Mouse (Mus musculus): ENCODE results near the gene Sh2d3c. TPM values are rescaled to one million over a fixed set of nuclear protein-coding genes. Genes with fewer than 3 reads are reported as not detected.

The Sh2d3c gene
- polyA plus RNA-seq, 1 experiment, result 2.3 TPM

DNA sequence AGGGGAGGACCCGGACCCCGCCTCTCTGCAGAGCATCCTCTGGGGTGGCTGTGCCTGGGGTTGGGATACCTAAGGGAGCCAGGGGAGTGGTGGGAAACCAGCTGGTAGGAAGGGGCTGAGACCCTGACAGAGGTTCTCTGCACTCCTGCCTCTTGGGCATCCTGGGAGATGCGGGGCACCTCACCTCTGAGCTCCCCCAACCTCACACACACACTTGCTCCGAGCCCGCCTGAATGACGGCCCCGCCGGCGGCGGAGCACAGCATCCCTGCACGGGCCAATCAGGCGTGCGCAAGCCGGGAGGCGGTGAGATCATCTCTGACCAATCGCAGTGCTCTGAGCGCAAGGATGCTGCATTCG, 21.3 kb downstream of the Sh2d3c start:
- H3K36me3 ChIP-seq (ENCODE audit: control insufficient read depth, insufficient read depth, low read length), result no peaks in the 10 kb centered on the region
- H3K4me1 ChIP-seq (ENCODE audit: control insufficient read depth, insufficient read depth, low read length), result peaks cover 16% of the 10 kb centered on the region
- H3K27ac ChIP-seq (ENCODE audit: control insufficient read depth, insufficient read depth, low read depth, low read length), result no peak overlapping the region
- TF ChIP-seq CTCF (IDR thresholded peaks at IDR 0.05; ENCODE audit: control insufficient read depth, insufficient read depth, insufficient replicate concordance, low read depth, low read length), result no peak
- no peak for TF ChIP-seq POLR2A (IDR thresholded peaks at IDR 0.05; ENCODE audit: control insufficient read depth, low read depth, low read length)
- no peak overlapping the region for H3K4me3 ChIP-seq (ENCODE audit: control insufficient read depth, low read depth, low read length)
- no peaks in the 10 kb centered on the region for H3K27me3 ChIP-seq (ENCODE audit: control insufficient read depth, insufficient read depth, low read length)

- Histone ChIP-seq H3K36me3 (ENCODE audit: control insufficient read depth, insufficient read depth, low read length) (no peaks in the 10 kb centered on the region), H3K27ac (ENCODE audit: control insufficient read depth, insufficient read depth, low read depth, low read length) (no peak overlapping the region), H3K27me3 (ENCODE audit: control insufficient read depth, insufficient read depth, low read length) (no peaks in the 10 kb centered on the region), H3K4me1 (ENCODE audit: control insufficient read depth, insufficient read depth, low read length) (peaks cover 16% of the 10 kb centered on the region), H3K4me3 (ENCODE audit: control insufficient read depth, low read depth, low read length) (no peak overlapping the region)
- TF ChIP-seq POLR2A (IDR thresholded peaks at IDR 0.05; ENCODE audit: control insufficient read depth, low read depth, low read length) (no peak), CTCF (IDR thresholded peaks at IDR 0.05; ENCODE audit: control insufficient read depth, insufficient read depth, insufficient replicate concordance, low read depth, low read length) (no peak)
Measured at GRCm38 (mm10) chr2:32744272-32744982, 23.6 kb downstream of the Sh2d3c start.

- TF ChIP-seq CTCF (IDR thresholded peaks at IDR 0.05; ENCODE audit: control insufficient read depth, insufficient read depth, insufficient replicate concordance, low read depth, low read length) (no peak), POLR2A (IDR thresholded peaks at IDR 0.05; ENCODE audit: control insufficient read depth, low read depth, low read length) (no peak)
- H3K36me3 ChIP-seq (ENCODE audit: control insufficient read depth, insufficient read depth, low read length), result no peaks in the 10 kb centered on the region
- no peak overlapping the region for H3K4me3 ChIP-seq (ENCODE audit: control insufficient read depth, low read depth, low read length)
- no peaks in the 10 kb centered on the region for H3K27me3 ChIP-seq (ENCODE audit: control insufficient read depth, insufficient read depth, low read length)
- peaks cover 7% of the 10 kb centered on the region for H3K4me1 ChIP-seq (ENCODE audit: control insufficient read depth, insufficient read depth, low read length)
- no peak overlapping the region for H3K27ac ChIP-seq (ENCODE audit: control insufficient read depth, insufficient read depth, low read depth, low read length)
Measured at GRCm38 (mm10) chr2:32749082-32749481, 28.2 kb downstream of the Sh2d3c start.

DNA sequence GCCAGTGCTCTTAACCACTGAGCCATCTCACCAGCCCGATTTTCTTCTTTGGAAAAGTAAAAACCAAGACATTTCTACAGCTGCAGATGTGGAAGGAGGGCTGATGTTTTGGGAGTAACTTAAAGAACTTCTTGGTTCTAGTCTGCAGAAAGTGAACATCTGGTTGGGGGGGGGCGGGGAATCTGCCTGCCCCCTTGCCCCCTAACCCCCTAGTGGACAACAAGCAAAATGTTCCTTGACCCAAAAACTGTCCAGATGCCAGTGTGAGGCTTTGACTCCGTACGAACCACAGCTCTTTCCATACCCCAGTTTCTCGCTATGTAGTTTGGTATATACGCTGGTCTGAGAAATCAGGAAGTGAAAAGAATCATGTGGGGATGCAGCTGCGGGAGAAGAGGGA, 29.3 kb downstream of the Sh2d3c start:
- H3K4me3 ChIP-seq (ENCODE audit: control insufficient read depth, low read depth, low read length), result no peak overlapping the region
- TF ChIP-seq POLR2A (IDR thresholded peaks at IDR 0.05; ENCODE audit: control insufficient read depth, low read depth, low read length) (no peak), CTCF (IDR thresholded peaks at IDR 0.05; ENCODE audit: control insufficient read depth, insufficient read depth, insufficient replicate concordance, low read depth, low read length) (no peak)
- no peak overlapping the region for H3K27ac ChIP-seq (ENCODE audit: control insufficient read depth, insufficient read depth, low read depth, low read length)
- peaks cover 7% of the 10 kb centered on the region for H3K4me1 ChIP-seq (ENCODE audit: control insufficient read depth, insufficient read depth, low read length)
- H3K27me3 ChIP-seq (ENCODE audit: control insufficient read depth, insufficient read depth, low read length), result no peaks in the 10 kb centered on the region
- H3K36me3 ChIP-seq (ENCODE audit: control insufficient read depth, insufficient read depth, low read length), result no peaks in the 10 kb centered on the region

GRCm38 (mm10) chr2:32750887-32751664, 30.2 kb downstream of the Sh2d3c start:
- no peaks in the 10 kb centered on the region for H3K36me3 ChIP-seq (ENCODE audit: control insufficient read depth, insufficient read depth, low read length)
- no peaks in the 10 kb centered on the region for H3K27me3 ChIP-seq (ENCODE audit: control insufficient read depth, insufficient read depth, low read length)
- TF ChIP-seq POLR2A (IDR thresholded peaks at IDR 0.05; ENCODE audit: control insufficient read depth, low read depth, low read length) (no peak), CTCF (IDR thresholded peaks at IDR 0.05; ENCODE audit: control insufficient read depth, insufficient read depth, insufficient replicate concordance, low read depth, low read length) (no peak)
- peak overlapping the region; percentile 72 for H3K4me3 ChIP-seq (ENCODE audit: control insufficient read depth, low read depth, low read length)
- H3K4me1 ChIP-seq (ENCODE audit: control insufficient read depth, insufficient read depth, low read length), result peaks cover 7% of the 10 kb centered on the region
- no peak overlapping the region for H3K27ac ChIP-seq (ENCODE audit: control insufficient read depth, insufficient read depth, low read depth, low read length)

DNA sequence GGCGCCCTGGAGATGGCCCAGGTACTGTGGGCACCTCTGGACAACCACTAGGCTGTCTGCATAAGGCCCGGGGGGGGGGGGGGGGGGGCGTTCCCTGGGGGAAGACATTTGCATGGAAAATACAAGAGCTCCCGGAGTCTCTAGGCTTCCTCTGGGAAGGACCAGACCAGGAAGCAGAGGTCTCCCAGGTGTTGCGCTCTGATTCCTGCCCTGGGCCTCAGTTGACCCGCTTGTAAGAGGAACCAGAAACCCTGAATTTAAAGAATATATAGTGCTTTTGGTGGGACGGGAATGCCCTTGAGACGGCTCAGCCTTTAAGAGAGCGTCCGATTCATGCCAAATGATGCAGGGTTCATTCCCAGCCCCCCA, 30.8 kb downstream of the Sh2d3c start:
- Histone ChIP-seq H3K4me3 (ENCODE audit: control insufficient read depth, low read depth, low read length) (peak overlapping the region; percentile 72; the same call in 1 of the 2 replicates), H3K4me1 (ENCODE audit: control insufficient read depth, insufficient read depth, low read length) (peaks cover 7% of the 10 kb centered on the region), H3K27ac (ENCODE audit: control insufficient read depth, insufficient read depth, low read depth, low read length) (no peak overlapping the region), H3K27me3 (ENCODE audit: control insufficient read depth, insufficient read depth, low read length) (no peaks in the 10 kb centered on the region), H3K36me3 (ENCODE audit: control insufficient read depth, insufficient read depth, low read length) (no peaks in the 10 kb centered on the region)
- TF ChIP-seq POLR2A (IDR thresholded peaks at IDR 0.05; ENCODE audit: control insufficient read depth, low read depth, low read length) (no peak), CTCF (IDR thresholded peaks at IDR 0.05; ENCODE audit: control insufficient read depth, insufficient read depth, insufficient replicate concordance, low read depth, low read length) (no peak)

GRCm38 (mm10) chr2:32752181-32752580, 31.3 kb downstream of the Sh2d3c start:
- Histone ChIP-seq H3K4me3 (ENCODE audit: control insufficient read depth, low read depth, low read length) (no peak overlapping the region), H3K36me3 (ENCODE audit: control insufficient read depth, insufficient read depth, low read length) (no peaks in the 10 kb centered on the region), H3K27ac (ENCODE audit: control insufficient read depth, insufficient read depth, low read depth, low read length) (no peak overlapping the region), H3K27me3 (ENCODE audit: control insufficient read depth, insufficient read depth, low read length) (no peaks in the 10 kb centered on the region), H3K4me1 (ENCODE audit: control insufficient read depth, insufficient read depth, low read length) (peaks cover 7% of the 10 kb centered on the region)
- TF ChIP-seq CTCF (IDR thresholded peaks at IDR 0.05; ENCODE audit: control insufficient read depth, insufficient read depth, insufficient replicate concordance, low read depth, low read length) (no peak), POLR2A (IDR thresholded peaks at IDR 0.05; ENCODE audit: control insufficient read depth, low read depth, low read length) (no peak)
